Mouse (Mus musculus): ENCODE data around the gene Pdk4.

Pdk4 gene

GRCm38 (mm10) chr6:5447013-5447412 lies 49.1 kb downstream of the Pdk4 start:
- DNase-seq (ENCODE audit: low read depth, low spot score): no peak

- DNase-seq (ENCODE audit: low read depth, low spot score): no peak
These were observed 51.7 kb downstream of the Pdk4 start for GRCm38 (mm10) chr6:5444331-5444898.

GRCm38 (mm10) chr6:5443104-5443863 lies 52.8 kb downstream of the Pdk4 start:
- DNase-seq (ENCODE audit: low read depth, low spot score): no peak

DNA sequence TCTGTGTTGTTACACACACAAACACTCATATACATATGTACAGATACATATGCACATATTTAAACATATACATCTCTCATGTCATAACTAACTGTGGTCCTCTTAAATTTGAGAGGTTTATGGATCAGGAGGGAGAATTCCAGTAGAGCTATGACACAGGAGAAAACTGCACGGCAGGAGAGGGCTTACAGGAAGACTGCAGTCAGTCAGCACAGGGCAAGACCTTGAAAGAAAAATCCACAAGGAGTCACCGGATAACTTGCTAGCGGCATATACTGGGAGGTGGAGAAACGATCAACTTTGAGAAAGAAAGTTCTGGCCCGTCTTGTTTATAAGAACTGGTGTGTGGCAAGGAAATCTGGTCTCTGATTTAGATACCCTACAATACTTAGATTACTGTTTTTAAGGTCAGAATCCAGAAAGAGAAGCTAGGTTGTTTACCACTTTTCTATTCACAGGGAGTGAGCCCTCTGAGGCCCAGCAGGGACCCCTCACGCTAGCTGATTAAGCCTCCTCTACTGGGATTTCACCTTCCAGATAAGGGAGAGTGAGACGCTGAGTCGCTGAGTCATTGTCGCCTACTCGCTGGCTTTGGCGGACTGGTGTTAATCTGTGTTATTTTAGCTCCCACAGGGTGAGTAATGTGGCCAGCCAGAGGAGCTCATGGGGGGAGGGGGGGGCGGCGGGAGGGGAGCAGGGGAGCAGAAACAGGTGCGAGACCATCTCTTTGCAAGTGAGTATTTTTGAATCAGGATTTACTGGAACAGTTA lies 53.6 kb downstream of the Pdk4 start:
- peak; percentile 29 for DNase-seq (ENCODE audit: low read depth, low spot score)

- DNase-seq (ENCODE audit: low read depth, low spot score): no peak
These were observed 54.9 kb downstream of the Pdk4 start for GRCm38 (mm10) chr6:5441221-5441620.

DNA sequence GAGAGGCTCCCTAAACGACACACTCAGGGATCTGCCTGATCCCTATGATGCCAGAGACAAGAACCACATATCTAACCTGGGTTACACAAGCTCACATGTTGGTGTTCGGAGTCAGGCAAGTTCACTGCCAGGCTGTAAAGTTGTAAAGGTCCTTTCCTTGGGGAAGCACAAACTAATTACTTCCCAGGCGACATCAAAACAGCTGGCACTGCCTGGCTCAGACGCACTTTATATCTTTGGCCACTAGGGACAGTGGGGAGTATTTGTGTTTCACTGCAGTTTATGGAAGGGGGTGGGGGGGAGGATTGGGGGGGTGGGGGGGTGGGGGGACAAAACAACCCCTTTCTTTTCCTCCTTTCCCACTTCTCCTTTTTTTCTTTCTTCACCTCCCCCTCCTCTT lies 58.4 kb downstream of the Pdk4 start:
- peak; percentile 10 for DNase-seq (ENCODE audit: low read depth, low spot score)

DNA sequence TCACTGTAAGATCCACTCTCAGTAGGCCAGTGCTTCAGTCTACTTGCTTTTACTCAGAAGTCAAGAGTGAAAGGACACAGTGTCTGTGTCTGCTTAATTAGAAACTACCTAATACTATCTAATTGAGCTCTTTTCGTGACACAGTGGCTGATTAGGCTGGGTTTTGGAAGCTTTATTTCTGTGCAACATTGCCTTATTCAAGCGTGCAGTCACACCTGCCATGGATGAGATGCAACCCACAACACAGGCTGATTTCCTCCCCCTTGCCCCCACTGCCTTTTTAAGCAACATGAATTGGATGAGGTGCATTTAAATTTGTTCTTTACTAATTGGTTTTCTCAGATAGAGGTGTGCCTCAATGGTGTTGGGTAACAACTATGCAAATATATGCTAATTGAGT lies 62.2 kb downstream of the Pdk4 start:
- no peak for DNase-seq (ENCODE audit: low read depth, low spot score)
